Mouse (Mus musculus): ENCODE results near the gene Olfr1189.
"Not testable (repeated sequence)": the region's sequence is repeated elsewhere in the genome, so short reads cannot be mapped to it uniquely, and the experiment has no call there.

Gene Olfr1189

GRCm38 (mm10) chr2:88586154-88586553 lies at the start of gene Olfr1189:
Olfr1189 (plus strand) TSS chr2:88586454.
- DNase-seq: no peak

GRCm38 (mm10) chr2:88556635-88557034 lies 29.6 kb upstream of the Olfr1189 start, which contains the start of gene Olfr1188:
Olfr1188 (plus strand) TSS chr2:88556935.
- no peak for DNase-seq

GRCm38 (mm10) chr2:88572696-88573095 lies 13.6 kb upstream of the Olfr1189 start:
- not testable (repeated sequence) for DNase-seq

GRCm38 (mm10) chr2:88640242-88640641 lies 54.0 kb downstream of the Olfr1189 start, which contains the start of gene Olfr1191-ps1:
Olfr1191-ps1 (plus strand) TSS chr2:88640542.
- DNase-seq: not testable (repeated sequence)
